Comparison of ENCODE assay signal across 8 mouse cellular contexts in genomic region chr10:5790657-5791056, GRCm38 (mm10). TPM values are rescaled to one million over a fixed set of nuclear protein-coding genes. Genes with fewer than 3 reads are reported as not detected.
DNase-seq lines count a peak whose midpoint lies in the region; ATAC-seq and TF ChIP-seq lines count a peak whose summit lies in the region.

No protein-coding gene starts in this region.

- peak; percentile 69 for TF ChIP-seq RAD21 in CH12.LX (IDR thresholded peaks at IDR 0.05; ENCODE audit: low read depth, low read length)

- WGBS in intestine, embryonic 14.5 days: 16% methylated on average over 12 of the region's 12 CpGs
- 22% methylated on average over 12 of the region's 12 CpGs for WGBS in intestine, embryonic 16.5 days
- 23% methylated on average over 12 of the region's 12 CpGs for WGBS in midbrain, postnatal 0 days

- peak; percentile 73 for DNase-seq in intestine, embryonic 14.5 days (ENCODE audit: low spot score)
- DNase-seq in CH12.LX (ENCODE audit: extremely low read depth): peak; percentile 31
- peak; percentile 61 for DNase-seq in adrenal gland, postnatal 25 days
- peak; percentile 27 for DNase-seq in forelimb bud, embryonic 11.5 days (ENCODE audit: low read depth, low spot score)
- DNase-seq in left cerebral cortex, adult 2 months (ENCODE audit: extremely low spot score in 1 of 2, low spot score in 2 of 2): peak; percentile 50 to 56
- peak; percentile 77 for DNase-seq in midbrain, postnatal 0 days (ENCODE audit: low spot score)
- DNase-seq in c-Kit-positive CD71-positive TER-119-positive erythroid progenitor cells, embryonic 14.5 days (ENCODE audit: low spot score): no peak

- in situ Hi-C loops in CH12.LX (cut with MboI; ENCODE audit: low pct_ligation_motif_present, low pct_unique_long_range_greater_than_20kb, low sequenced_read_pairs): loop anchor here (10.0 kb wide), 2 partner anchors 54 to 196 kb away; partner anchors contain the start of gene Myct1

- H3K36me3 ChIP-seq in intestine, embryonic 14.5 days (ENCODE audit: control insufficient read depth, insufficient read depth, low read length): no peaks in the 10 kb centered on the region
- no peaks in the 10 kb centered on the region for H3K36me3 ChIP-seq in intestine, embryonic 16.5 days (ENCODE audit: control insufficient read depth, insufficient read depth, low read length)
- no peaks in the 10 kb centered on the region for H3K36me3 ChIP-seq in CH12.LX (replicated peaks in 1 of 2; ENCODE audit: control insufficient read depth in 1 of 2, insufficient read depth in 1 of 2, low read length in 1 of 2)
- H3K36me3 ChIP-seq in midbrain, postnatal 0 days (ENCODE audit: insufficient read depth, low read length): no peaks in the 10 kb centered on the region

- H3K4me2 ChIP-seq in intestine, embryonic 14.5 days (ENCODE audit: low read length): no peak overlapping the region
- H3K4me2 ChIP-seq in intestine, embryonic 16.5 days (ENCODE audit: low read depth, low read length): no peak overlapping the region
- no peak overlapping the region for H3K4me2 ChIP-seq in CH12.LX (ENCODE audit: insufficient read depth, low read depth, poor library complexity, severe bottlenecking)
- no peak overlapping the region for H3K4me2 ChIP-seq in midbrain, postnatal 0 days (ENCODE audit: low read depth, low read length, poor library complexity, severe bottlenecking)

- no peak overlapping the region for H3K4me3 ChIP-seq in intestine, embryonic 14.5 days (ENCODE audit: low read depth, low read length)
- no peak overlapping the region for H3K4me3 ChIP-seq in intestine, embryonic 16.5 days (ENCODE audit: low read length)
- no peak overlapping the region for H3K4me3 ChIP-seq in CH12.LX (replicated peaks in 1 of 3; ENCODE audit: low read depth in 2 of 3, low read length in 2 of 3, poor library complexity in 1 of 3)
- no peak overlapping the region for H3K4me3 ChIP-seq in left cerebral cortex, adult 2 months
- H3K4me3 ChIP-seq in midbrain, postnatal 0 days (ENCODE audit: low read depth, low read length): no peak overlapping the region

- no peak for TF ChIP-seq POLR2A in CH12.LX (IDR thresholded peaks at IDR 0.05; ENCODE audit: low read depth, low read length)

- no peaks in the 10 kb centered on the region for H3K27me3 ChIP-seq in intestine, embryonic 14.5 days (replicated peaks; ENCODE audit: control insufficient read depth, insufficient read depth, low read length)
- H3K27me3 ChIP-seq in intestine, embryonic 16.5 days (replicated peaks; ENCODE audit: control insufficient read depth, insufficient read depth, low read length): no peaks in the 10 kb centered on the region
- H3K27me3 ChIP-seq in CH12.LX (replicated peaks): no peaks in the 10 kb centered on the region
- no peaks in the 10 kb centered on the region for H3K27me3 ChIP-seq in midbrain, postnatal 0 days (ENCODE audit: insufficient read depth, low read length)

- TF ChIP-seq CTCF in CH12.LX (conservative IDR thresholded peaks at IDR 0.05 in 1 of 2, IDR thresholded peaks at IDR 0.05 in 1 of 2; ENCODE audit: low read depth in 2 of 2, low read length in 2 of 2): peak; percentile 12 to 79; a peak in 2 of 4 replicates
- peak; percentile 76 for TF ChIP-seq CTCF in left cerebral cortex, adult 2 months (IDR thresholded peaks at IDR 0.05)
- peak; percentile 89 for TF ChIP-seq CTCF in midbrain, postnatal 0 days (IDR thresholded peaks at IDR 0.05)

- H3K27ac ChIP-seq in intestine, embryonic 14.5 days (ENCODE audit: low read depth): no peak overlapping the region
- no peak overlapping the region for H3K27ac ChIP-seq in intestine, embryonic 16.5 days (ENCODE audit: low read length)
- H3K27ac ChIP-seq in CH12.LX (ENCODE audit: insufficient read depth, low read depth): no peak overlapping the region
- H3K27ac ChIP-seq in left cerebral cortex, adult 2 months: no peak overlapping the region
- no peak overlapping the region for H3K27ac ChIP-seq in midbrain, postnatal 0 days (ENCODE audit: low read depth, low read length)

- TF ChIP-seq EP300 in CH12.LX (IDR thresholded peaks at IDR 0.05; ENCODE audit: low read length): no peak

- intact Hi-C loops in left cerebral cortex, adult 2 months (cut with DNase I): loop anchor here (1.0 kb wide), 1 partner anchor 190 kb away; no protein-coding TSS in a partner anchor

- H3K79me2 ChIP-seq in CH12.LX (replicated peaks; ENCODE audit: control insufficient read depth, extremely low read depth, insufficient read depth, poor library complexity, severe bottlenecking): no peaks in the 10 kb centered on the region

- no peaks in the 10 kb centered on the region for H3K4me1 ChIP-seq in intestine, embryonic 14.5 days (replicated peaks; ENCODE audit: control insufficient read depth, insufficient read depth, low read length)
- H3K4me1 ChIP-seq in intestine, embryonic 16.5 days (ENCODE audit: control insufficient read depth, insufficient read depth, low read length): no peaks in the 10 kb centered on the region
- peaks cover 0 to 2% of the 10 kb centered on the region in 2 experiments; a peak in 2 of 4 replicates for H3K4me1 ChIP-seq in CH12.LX (ENCODE audit: control insufficient read depth in 1 of 2, insufficient read depth in 2 of 2)
- no peaks in the 10 kb centered on the region for H3K4me1 ChIP-seq in midbrain, postnatal 0 days (ENCODE audit: insufficient read depth, low read length)

- no peak overlapping the region for H3K9ac ChIP-seq in intestine, embryonic 14.5 days (ENCODE audit: low read length)
- no peak overlapping the region for H3K9ac ChIP-seq in intestine, embryonic 16.5 days (ENCODE audit: low read depth, low read length)
- no peak overlapping the region for H3K9ac ChIP-seq in CH12.LX (ENCODE audit: insufficient read depth, low read depth)
- H3K9ac ChIP-seq in midbrain, postnatal 0 days (replicated peaks; ENCODE audit: low read length, poor library complexity, severe bottlenecking): no peak overlapping the region

- dilution Hi-C loops in CH12.LX (cut with MboI; ENCODE audit: extremely low pct_ligation_motif_present, extremely low pct_unique_long_range_greater_than_20kb, low sequenced_read_pairs): no loop called here

- ATAC-seq in intestine, embryonic 14.5 days (replicated peaks; ENCODE audit: low FRiP score, low TSS enrichment, low read depth): no peak
- no peak for ATAC-seq in intestine, embryonic 16.5 days
- no peak for ATAC-seq in midbrain, postnatal 0 days (ENCODE audit: low FRiP score)

- no peaks in the 10 kb centered on the region for H3K9me3 ChIP-seq in intestine, embryonic 14.5 days (ENCODE audit: control insufficient read depth, low read length)
- H3K9me3 ChIP-seq in intestine, embryonic 16.5 days (ENCODE audit: control insufficient read depth, low read length): no peaks in the 10 kb centered on the region
- no peaks in the 10 kb centered on the region for H3K9me3 ChIP-seq in CH12.LX (replicated peaks; ENCODE audit: low read length)
- H3K9me3 ChIP-seq in midbrain, postnatal 0 days (ENCODE audit: low read length): no peaks in the 10 kb centered on the region

TF ChIP-seq in CH12.LX, 34 proteins besides CTCF, POLR2A, EP300 and RAD21:
- TF ChIP-seq USF1 (IDR thresholded peaks at IDR 0.05; ENCODE audit: low read depth, low read length) (no peak), SMC3 (IDR thresholded peaks at IDR 0.05; ENCODE audit: low read depth, low read length) (peak; percentile 70), RCOR1 (conservative IDR thresholded peaks at IDR 0.05; ENCODE audit: low read depth, low read length) (no peak), POLR2AphosphoS2 (IDR thresholded peaks at IDR 0.05; ENCODE audit: low read depth, low read length) (no peak), UBTF (IDR thresholded peaks at IDR 0.05; ENCODE audit: low read depth, low read length) (no peak), ZNF384 (IDR thresholded peaks at IDR 0.05; ENCODE audit: low read depth, low read length) (no peak), TBP (conservative IDR thresholded peaks at IDR 0.05; ENCODE audit: low read depth, low read length) (no peak), E2F4 (IDR thresholded peaks at IDR 0.05; ENCODE audit: insufficient replicate concordance, low read depth, low read length) (no peak)
TF ChIP-seq in CH12.LX: peak in this region for 1.

RNA-seq across cellular contexts. Expression of gene Fbxo5, which starts 14.7 kb away (rescaled TPM):
- 61.4 and 66.9 TPM in 2 replicates for polyA plus RNA-seq in intestine, embryonic 14.5 days (2014; fragmentation: Nextera tagmentation; extraction: Ambion mirVana)
- polyA plus RNA-seq in intestine, embryonic 16.5 days (2015; fragmentation: Nextera tagmentation; extraction: Ambion mirVana): 41.6 and 47.9 TPM in 2 replicates
- 34.8 and 45.4 TPM in 2 replicates for total RNA-seq in CH12.LX (2012; rRNA removed)
- total RNA-seq in CH12.LX (2014; rRNA removed): 66.9 and 68.2 TPM in 2 replicates
- 45.5 and 46.4 TPM in 2 replicates for polyA plus RNA-seq in CH12.LX (2012; ENCODE audit: insufficient read length, low read depth)
- total RNA-seq in adrenal gland, postnatal 25 days (2021): 5.4 and 5.7 TPM in 2 replicates
- total RNA-seq in left cerebral cortex, adult 2 months (2021): 1 to 10 TPM; 1.3 to 1.7 TPM
- 3.2 and 4.2 TPM in 2 replicates for total RNA-seq in midbrain, postnatal 0 days (2014; rRNA removed)
- 6.0 and 7.2 TPM in 2 replicates for polyA plus RNA-seq in midbrain, postnatal 0 days (2015; fragmentation: Nextera tagmentation; extraction: Ambion mirVana)

RNA-seq across cellular contexts. Expression of gene Mtrf1l, which starts 33.1 kb away (rescaled TPM):
- polyA plus RNA-seq in intestine, embryonic 14.5 days (2014; fragmentation: Nextera tagmentation; extraction: Ambion mirVana): 18.5 and 21.9 TPM in 2 replicates
- polyA plus RNA-seq in intestine, embryonic 16.5 days (2015; fragmentation: Nextera tagmentation; extraction: Ambion mirVana): 11.9 and 12.5 TPM in 2 replicates
- total RNA-seq in CH12.LX (2012; rRNA removed) (5.6 and 8.4 TPM in 2 replicates), CH12.LX (2014; rRNA removed) (12.4 and 12.9 TPM in 2 replicates)
- 8.8 and 9.5 TPM in 2 replicates for polyA plus RNA-seq in CH12.LX (2012; ENCODE audit: insufficient read length, low read depth)
- 12.3 and 13.3 TPM in 2 replicates for total RNA-seq in adrenal gland, postnatal 25 days (2021)
- 10 to 100 TPM in 1 of 2 experiments, 1 to 10 TPM in 1; 8.2 to 10.0 TPM for total RNA-seq in left cerebral cortex, adult 2 months (2021)
- total RNA-seq in midbrain, postnatal 0 days (2014; rRNA removed): 8.9 and 12.6 TPM in 2 replicates
- 5.2 and 5.4 TPM in 2 replicates for polyA plus RNA-seq in midbrain, postnatal 0 days (2015; fragmentation: Nextera tagmentation; extraction: Ambion mirVana)
